Mouse (Mus musculus): Measurements from ENCODE around the gene Tnxb. TPM values are rescaled to one million over a fixed set of nuclear protein-coding genes. Genes with fewer than 3 reads are reported as not detected.
A peak's percentile ranks its signal among the peaks of the same experiment; 100 is the strongest.
"Not testable (repeated sequence)": the region's sequence is repeated elsewhere in the genome, so short reads cannot be mapped to it uniquely, and the experiment has no call there.

Tnxb gene
- polyA plus RNA-seq, 1 experiment from 2014 or later: 2.2 TPM

DNA sequence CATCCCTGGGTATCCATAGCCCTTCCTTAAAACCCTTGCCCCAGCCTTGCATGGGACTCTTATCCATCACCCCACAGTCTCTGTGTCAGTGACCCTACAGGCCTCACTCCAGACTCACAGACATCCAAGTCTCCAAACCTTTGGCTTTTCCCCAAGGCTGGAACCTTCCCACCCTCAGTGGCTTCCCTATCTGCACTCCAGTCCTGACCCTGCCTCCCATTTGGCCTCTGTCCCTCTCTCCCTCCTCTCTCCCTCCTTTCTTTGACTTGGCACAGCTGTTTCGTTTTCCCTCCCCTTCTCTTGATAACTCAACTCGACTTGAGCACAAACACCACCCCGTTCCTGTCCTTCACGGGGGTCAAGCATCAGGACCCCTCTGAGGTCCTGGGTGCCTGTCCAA is 20.1 kb downstream of the Tnxb start:
- DNase-seq (ENCODE audit: low spot score) (no peak), ATAC-seq (replicated peaks; ENCODE audit: low FRiP score, low TSS enrichment, low read depth) (no peak)
- no peaks in the 10 kb centered on the region for H3K36me3 ChIP-seq (ENCODE audit: control insufficient read depth, insufficient read depth, low read length)
- H3K9ac ChIP-seq (ENCODE audit: low read length): no peak overlapping the region
- H3K4me3 ChIP-seq (ENCODE audit: low read depth, low read length): no peak overlapping the region
- H3K4me1 ChIP-seq (replicated peaks; ENCODE audit: control insufficient read depth, insufficient read depth, low read length): peaks cover 3% of the 10 kb centered on the region; the same call in 1 of the 2 replicates
- H3K9me3 ChIP-seq (ENCODE audit: control insufficient read depth, low read length): no peaks in the 10 kb centered on the region
- no peak overlapping the region for H3K27ac ChIP-seq (ENCODE audit: low read depth)
- H3K4me2 ChIP-seq (ENCODE audit: low read length): no peak overlapping the region
- no peaks in the 10 kb centered on the region for H3K27me3 ChIP-seq (replicated peaks; ENCODE audit: control insufficient read depth, insufficient read depth, low read length)
- 54% methylated on average over 4 of the region's 4 CpGs for WGBS

DNA sequence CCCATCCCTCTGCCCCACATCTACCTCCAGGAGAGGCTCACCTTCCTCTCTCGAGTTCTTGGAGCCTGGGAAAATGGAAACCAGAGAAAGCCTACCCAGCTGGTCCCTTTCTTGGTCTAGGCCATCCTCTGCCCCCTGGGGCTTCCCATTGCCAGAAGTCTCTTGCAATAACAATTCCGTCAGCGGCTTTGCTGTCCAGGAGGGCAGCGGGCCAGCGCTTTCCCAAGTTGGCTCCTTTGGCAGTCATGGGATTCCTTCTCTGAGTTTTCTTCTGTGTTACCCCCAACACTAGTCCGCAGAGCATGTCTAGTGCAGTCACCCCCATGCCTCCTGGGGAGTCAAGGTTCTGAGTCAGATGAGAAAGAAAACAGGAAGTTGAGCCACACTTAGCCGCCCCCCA is 22.6 kb downstream of the Tnxb start:
- Histone ChIP-seq H3K36me3 (ENCODE audit: control insufficient read depth, insufficient read depth, low read length) (0 out of 2 replicates have a peak, but pooled peaks cover 4% of the 10 kb centered on the region), H3K27me3 (replicated peaks; ENCODE audit: control insufficient read depth, insufficient read depth, low read length) (no peaks in the 10 kb centered on the region), H3K4me2 (ENCODE audit: low read length) (no peak overlapping the region), H3K9me3 (ENCODE audit: control insufficient read depth, low read length) (no peaks in the 10 kb centered on the region), H3K27ac (ENCODE audit: low read depth) (no peak overlapping the region), H3K4me1 (replicated peaks; ENCODE audit: control insufficient read depth, insufficient read depth, low read length) (no peaks in the 10 kb centered on the region), H3K4me3 (ENCODE audit: low read depth, low read length) (no peak overlapping the region), H3K9ac (ENCODE audit: low read length) (no peak overlapping the region)
- 72% methylated on average over 7 of the region's 7 CpGs for WGBS
- DNase-seq (ENCODE audit: low spot score) (no peak), ATAC-seq (replicated peaks; ENCODE audit: low FRiP score, low TSS enrichment, low read depth) (no peak)

DNA sequence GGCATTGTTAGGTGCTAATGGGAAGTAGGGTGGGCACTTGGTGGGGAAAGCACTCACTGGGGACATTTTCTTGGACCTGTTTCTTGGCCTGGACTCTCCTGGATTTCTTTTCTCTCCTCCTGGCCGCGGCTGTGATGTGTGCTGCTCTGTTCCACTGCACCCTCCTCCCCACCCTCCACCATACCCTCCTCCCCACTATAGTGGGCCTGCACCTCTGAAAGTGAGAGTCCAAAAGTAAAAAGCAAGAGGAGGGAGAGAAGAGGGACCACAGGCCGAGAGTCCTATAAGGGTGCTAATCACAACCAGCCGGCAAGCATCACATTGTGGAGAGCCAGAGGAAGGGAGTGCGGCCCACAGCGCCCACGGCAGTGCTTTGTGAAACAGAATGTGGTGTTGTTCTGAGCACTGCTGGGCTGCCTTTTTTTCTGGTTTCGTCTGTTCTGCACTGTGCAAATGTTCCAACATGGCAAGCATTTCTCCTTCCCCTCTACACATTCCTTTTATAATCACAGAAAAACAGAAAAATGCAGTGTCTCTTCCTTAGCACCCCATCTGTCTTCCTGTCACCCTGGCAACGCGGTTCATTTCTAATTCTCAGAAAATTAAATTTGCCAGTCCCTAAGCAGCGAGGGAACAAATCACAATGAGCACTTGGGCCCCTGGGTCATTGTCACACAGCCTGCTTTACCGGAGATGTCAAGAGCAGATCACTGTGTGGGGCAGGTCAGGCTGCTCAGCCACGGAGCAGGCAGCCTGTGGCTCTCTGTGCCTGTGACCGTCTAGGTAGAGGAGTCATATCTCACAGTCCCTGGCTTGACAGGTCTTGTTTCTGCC is 29.5 kb downstream of the Tnxb start:
- H3K4me3 ChIP-seq (ENCODE audit: low read depth, low read length): no peak overlapping the region
- ATAC-seq (replicated peaks; ENCODE audit: low FRiP score, low TSS enrichment, low read depth): no peak
- 50% methylated on average over 14 of the region's 14 CpGs for WGBS
- H3K4me2 ChIP-seq (ENCODE audit: low read length): no peak overlapping the region
- no peaks in the 10 kb centered on the region for H3K4me1 ChIP-seq (replicated peaks; ENCODE audit: control insufficient read depth, insufficient read depth, low read length)
- DNase-seq (ENCODE audit: low spot score): no peak
- H3K9ac ChIP-seq (ENCODE audit: low read length): no peak overlapping the region
- H3K9me3 ChIP-seq (ENCODE audit: control insufficient read depth, low read length): no peaks in the 10 kb centered on the region
- no peaks in the 10 kb centered on the region for H3K27me3 ChIP-seq (replicated peaks; ENCODE audit: control insufficient read depth, insufficient read depth, low read length)
- H3K36me3 ChIP-seq (ENCODE audit: control insufficient read depth, insufficient read depth, low read length): 0 out of 2 replicates have a peak, but pooled peaks cover 4% of the 10 kb centered on the region
- no peak overlapping the region for H3K27ac ChIP-seq (ENCODE audit: low read depth)

DNA sequence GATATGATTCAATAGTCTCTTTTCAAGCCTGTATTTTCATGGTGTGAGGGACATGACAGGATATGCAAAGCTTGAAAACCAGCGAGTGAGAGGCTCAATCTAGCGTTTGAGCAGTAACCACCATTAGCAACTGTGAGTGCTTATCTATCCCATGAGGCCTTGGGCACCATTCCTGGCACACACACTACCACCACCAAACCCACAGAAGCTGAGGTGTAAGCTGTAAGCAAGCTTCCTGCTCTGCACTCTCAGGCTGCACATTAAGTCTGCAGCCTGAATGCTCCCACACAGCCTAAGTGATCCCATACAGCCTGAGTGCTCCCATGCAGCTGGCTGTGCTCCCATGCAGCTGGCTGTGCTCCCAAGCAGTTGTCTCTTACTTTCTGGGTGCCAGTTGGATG is 30.3 kb downstream of the Tnxb start:
- Histone ChIP-seq H3K27me3 (replicated peaks; ENCODE audit: control insufficient read depth, insufficient read depth, low read length) (no peaks in the 10 kb centered on the region), H3K4me3 (ENCODE audit: low read depth, low read length) (no peak overlapping the region), H3K4me2 (ENCODE audit: low read length) (no peak overlapping the region), H3K4me1 (replicated peaks; ENCODE audit: control insufficient read depth, insufficient read depth, low read length) (no peaks in the 10 kb centered on the region), H3K36me3 (ENCODE audit: control insufficient read depth, insufficient read depth, low read length) (0 out of 2 replicates have a peak, but pooled peaks cover 4% of the 10 kb centered on the region), H3K27ac (ENCODE audit: low read depth) (no peak overlapping the region), H3K9me3 (ENCODE audit: control insufficient read depth, low read length) (no peaks in the 10 kb centered on the region), H3K9ac (ENCODE audit: low read length) (no peak overlapping the region)
- DNase-seq (ENCODE audit: low spot score): no peak
- no peak for ATAC-seq (replicated peaks; ENCODE audit: low FRiP score, low TSS enrichment, low read depth)
- WGBS: 75% methylated on average over 2 of the region's 2 CpGs

- H3K27ac ChIP-seq (ENCODE audit: low read depth); DNase-seq (ENCODE audit: low spot score); H3K9me3 ChIP-seq (ENCODE audit: control insufficient read depth, low read length); H3K4me2 ChIP-seq (ENCODE audit: low read length); H3K4me1 ChIP-seq (replicated peaks; ENCODE audit: control insufficient read depth, insufficient read depth, low read length); H3K4me3 ChIP-seq (ENCODE audit: low read depth, low read length); ATAC-seq (replicated peaks; ENCODE audit: low FRiP score, low TSS enrichment, low read depth); H3K27me3 ChIP-seq (replicated peaks; ENCODE audit: control insufficient read depth, insufficient read depth, low read length); H3K36me3 ChIP-seq (ENCODE audit: control insufficient read depth, insufficient read depth, low read length); H3K9ac ChIP-seq (ENCODE audit: low read length): not testable (repeated sequence)
- 73% methylated on average over 2 of the region's 2 CpGs for WGBS
These were observed 36.1 kb downstream of the Tnxb start for GRCm38 (mm10) chr17:34706476-34706875.

GRCm38 (mm10) chr17:34712951-34713350 is 42.6 kb downstream of the Tnxb start:
- ATAC-seq (replicated peaks; ENCODE audit: low FRiP score, low TSS enrichment, low read depth) (no peak), DNase-seq (ENCODE audit: low spot score) (peak; percentile 75)
- no peaks in the 10 kb centered on the region for H3K4me1 ChIP-seq (replicated peaks; ENCODE audit: control insufficient read depth, insufficient read depth, low read length)
- no peak overlapping the region for H3K4me2 ChIP-seq (ENCODE audit: low read length)
- no peak overlapping the region for H3K27ac ChIP-seq (ENCODE audit: low read depth)
- WGBS: 45% methylated on average over 6 of the region's 6 CpGs
- H3K4me3 ChIP-seq (ENCODE audit: low read depth, low read length): no peak overlapping the region
- H3K36me3 ChIP-seq (ENCODE audit: control insufficient read depth, insufficient read depth, low read length): no peaks in the 10 kb centered on the region
- H3K9me3 ChIP-seq (ENCODE audit: control insufficient read depth, low read length): no peaks in the 10 kb centered on the region
- no peak overlapping the region for H3K9ac ChIP-seq (ENCODE audit: low read length)
- no peaks in the 10 kb centered on the region for H3K27me3 ChIP-seq (replicated peaks; ENCODE audit: control insufficient read depth, insufficient read depth, low read length)

DNA sequence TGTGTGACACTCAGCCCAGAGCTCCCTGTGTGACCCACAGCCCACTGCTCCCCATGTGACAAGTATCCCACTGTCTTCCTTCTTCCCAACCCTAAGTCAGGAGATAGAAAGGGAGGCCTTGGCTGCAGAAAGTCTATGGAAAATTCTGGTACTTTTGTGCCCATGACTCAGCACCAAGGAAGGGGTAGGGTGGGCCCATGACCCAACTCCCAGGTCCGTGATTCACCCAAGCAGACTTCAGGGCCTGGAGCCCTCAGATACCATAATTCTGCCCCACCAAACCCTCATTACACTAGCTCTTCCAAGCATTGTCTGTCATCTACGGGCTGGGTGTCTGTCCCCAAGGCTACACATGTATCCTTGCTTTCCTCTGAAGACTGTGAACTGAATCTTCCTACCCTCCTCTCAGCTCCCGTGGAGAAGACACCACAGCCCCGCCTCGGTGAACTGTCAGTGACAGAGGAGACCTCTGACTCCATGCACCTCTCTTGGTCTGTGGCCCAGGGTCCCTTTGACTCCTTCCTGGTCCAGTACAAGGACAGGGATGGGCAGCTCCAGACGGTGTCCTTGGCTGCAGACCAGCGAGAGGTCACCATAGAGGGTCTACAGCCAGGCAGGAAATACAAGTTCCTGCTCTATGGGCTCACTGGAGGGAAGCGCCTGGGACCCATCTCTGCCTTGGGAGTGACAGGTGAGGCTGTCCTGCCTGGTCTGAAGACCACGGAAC is 44.0 kb downstream of the Tnxb start:
- WGBS: 69% methylated on average over 9 of the region's 9 CpGs
- not testable (repeated sequence) for H3K9ac ChIP-seq (ENCODE audit: low read length); H3K27me3 ChIP-seq (replicated peaks; ENCODE audit: control insufficient read depth, insufficient read depth, low read length); H3K36me3 ChIP-seq (ENCODE audit: control insufficient read depth, insufficient read depth, low read length); H3K4me1 ChIP-seq (replicated peaks; ENCODE audit: control insufficient read depth, insufficient read depth, low read length); H3K27ac ChIP-seq (ENCODE audit: low read depth); H3K9me3 ChIP-seq (ENCODE audit: control insufficient read depth, low read length); ATAC-seq (replicated peaks; ENCODE audit: low FRiP score, low TSS enrichment, low read depth); H3K4me3 ChIP-seq (ENCODE audit: low read depth, low read length); H3K4me2 ChIP-seq (ENCODE audit: low read length); DNase-seq (ENCODE audit: low spot score)

- H3K4me2 ChIP-seq (ENCODE audit: low read length); H3K4me1 ChIP-seq (replicated peaks; ENCODE audit: control insufficient read depth, insufficient read depth, low read length); H3K27me3 ChIP-seq (replicated peaks; ENCODE audit: control insufficient read depth, insufficient read depth, low read length); ATAC-seq (replicated peaks; ENCODE audit: low FRiP score, low TSS enrichment, low read depth); DNase-seq (ENCODE audit: low spot score); H3K4me3 ChIP-seq (ENCODE audit: low read depth, low read length); H3K9me3 ChIP-seq (ENCODE audit: control insufficient read depth, low read length); H3K36me3 ChIP-seq (ENCODE audit: control insufficient read depth, insufficient read depth, low read length); H3K9ac ChIP-seq (ENCODE audit: low read length); H3K27ac ChIP-seq (ENCODE audit: low read depth): not testable (repeated sequence)
- whole genome bisulfite sequencing: 84% methylated on average over 5 of the region's 5 CpGs
These were observed 44.6 kb downstream of the Tnxb start for GRCm38 (mm10) chr17:34714908-34715445.

All from intestine, embryonic 14.5 days (tissue).